Mouse (Mus musculus): ENCODE results near the gene Rsc1a1. TPM values are rescaled to one million over a fixed set of nuclear protein-coding genes. Genes with fewer than 3 reads are reported as not detected.

Gene Rsc1a1
- total and polyA plus RNA-seq, 3 experiments: 4.6 TPM; not detected in 2

DNA sequence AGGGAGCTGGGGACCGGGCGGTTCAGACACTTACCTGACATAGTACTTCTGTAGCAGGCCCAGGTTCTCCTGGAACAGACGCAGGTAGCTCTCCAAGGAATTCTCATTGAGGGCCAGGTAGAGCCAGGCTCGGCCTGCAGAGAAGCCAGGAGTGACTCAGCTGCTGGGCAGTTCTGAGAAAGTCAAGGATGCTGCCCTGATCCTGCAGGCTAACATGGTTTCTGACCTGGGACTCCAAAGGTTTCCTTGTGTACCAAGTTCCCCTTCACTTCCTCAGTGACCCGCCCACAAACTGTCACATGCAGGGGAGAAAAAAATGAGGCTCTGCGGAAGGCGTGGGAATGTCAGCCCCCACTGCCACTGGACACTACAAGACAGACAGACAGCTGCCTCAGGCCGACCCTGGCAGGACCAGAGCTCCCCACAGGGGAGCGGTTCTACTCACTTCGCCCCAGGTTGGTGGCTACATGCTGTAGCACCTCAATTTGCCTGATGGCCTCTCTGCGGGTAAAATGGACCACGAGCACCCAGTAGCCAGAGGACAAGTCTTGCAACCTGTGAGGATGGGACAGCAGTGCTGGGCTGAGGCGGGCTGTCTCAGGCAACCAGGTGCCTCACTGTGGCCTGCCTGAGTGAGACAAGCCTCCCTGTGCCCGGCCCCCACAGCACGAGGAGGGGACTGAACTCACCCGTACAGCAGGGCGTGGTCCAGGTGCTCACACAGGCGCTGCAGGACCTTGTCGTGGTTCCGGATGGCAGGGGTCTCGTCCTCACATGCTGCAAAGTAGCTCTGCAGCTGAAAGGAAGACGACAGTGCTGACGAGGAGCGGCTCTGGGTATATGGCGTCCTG lies 43.2 kb downstream of the Rsc1a1 start:
- no peak for DNase-seq

DNA sequence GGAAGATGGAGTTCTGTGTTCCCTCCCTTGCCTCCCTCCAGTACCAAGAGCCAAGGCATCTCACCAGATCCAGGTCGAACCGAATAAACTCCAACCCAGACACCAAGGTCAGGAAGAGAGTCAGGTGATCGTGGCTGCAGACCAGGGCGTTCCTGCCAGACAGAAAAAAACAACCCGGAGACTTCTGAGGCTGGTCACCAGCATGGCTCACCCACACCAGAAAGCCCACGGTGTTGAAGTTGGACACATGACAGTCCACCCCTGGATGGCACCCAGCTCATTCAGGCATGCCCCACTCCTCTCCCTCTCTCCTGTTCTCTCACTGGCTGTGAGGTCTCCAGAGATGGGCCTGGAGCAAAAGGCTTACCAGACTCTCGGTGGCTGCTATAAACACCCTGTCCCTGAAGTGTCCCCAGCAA lies 44.0 kb downstream of the Rsc1a1 start:
- TF ChIP-seq POLR2A (IDR thresholded peaks at IDR 0.05; ENCODE audit: insufficient read depth, low read depth, low read length) (0 out of 2 replicates have a peak, but pooled peaks have one; percentile 36), EP300 (IDR thresholded peaks at IDR 0.05; ENCODE audit: insufficient read depth, low read depth, low read length) (peak; percentile 84), CTCF (IDR thresholded peaks at IDR 0.05) (no peak)
- WGBS: 48% methylated on average over 7 of the region's 7 CpGs

More for the DNA sequence above, 43.2 kb downstream of the Rsc1a1 start:
- Histone ChIP-seq H3K27me3 (ENCODE audit: control insufficient read depth, insufficient read depth, low read length) (no peaks in the 10 kb centered on the region), H3K9ac (ENCODE audit: low read depth, low read length) (peak overlapping the region; percentile 55), H3K4me1 (ENCODE audit: control insufficient read depth, insufficient read depth, low read length) (peaks cover 16% of the 10 kb centered on the region), H3K27ac (peak overlapping the region; percentile 94), H3K36me3 (ENCODE audit: control insufficient read depth, insufficient read depth, low read length) (peaks cover 9% of the 10 kb centered on the region), H3K79me2 (replicated peaks; ENCODE audit: control insufficient read depth, insufficient read depth, low read length) (no peaks in the 10 kb centered on the region; the same call in 1 of the 2 replicates), H3K4me3 (no peak overlapping the region)
- intact Hi-C loops (cut with DNase I): loop anchor here (2.0 kb wide), 1 partner anchor 17 kb away; no protein-coding TSS in a partner anchor
- 76% methylated on average over 25 of the region's 25 CpGs for WGBS
- TF ChIP-seq CTCF (IDR thresholded peaks at IDR 0.05) (no peak), POLR2A (IDR thresholded peaks at IDR 0.05; ENCODE audit: insufficient read depth, low read depth, low read length) (no peak), EP300 (IDR thresholded peaks at IDR 0.05; ENCODE audit: insufficient read depth, low read depth, low read length) (no peak)

DNA sequence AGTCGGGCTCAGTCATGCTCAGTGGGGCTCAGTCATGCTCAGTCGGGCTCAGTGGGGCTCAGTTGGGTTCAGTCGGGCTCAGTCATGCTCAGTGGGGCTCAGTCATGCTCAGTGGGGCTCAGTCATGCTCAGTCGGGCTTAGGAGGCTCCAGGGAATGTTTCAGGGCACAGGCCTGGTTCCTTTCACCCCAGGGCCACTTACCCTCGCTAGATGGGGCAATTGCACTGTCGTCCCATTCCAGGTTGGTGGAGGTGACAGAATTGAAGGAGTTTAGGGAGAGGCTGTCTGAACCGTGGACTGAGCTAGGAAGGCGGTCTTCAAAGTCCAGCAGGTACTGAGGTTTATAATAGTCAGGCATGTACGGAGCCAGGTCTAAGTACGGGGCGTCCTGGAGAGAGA lies 45.9 kb downstream of the Rsc1a1 start:
- peaks cover 14% of the 10 kb centered on the region for H3K4me1 ChIP-seq (ENCODE audit: control insufficient read depth, insufficient read depth, low read length)
- H3K9ac ChIP-seq (ENCODE audit: low read depth, low read length): no peak overlapping the region
- WGBS: 65% methylated on average over 11 of the region's 11 CpGs
- H3K79me2 ChIP-seq (replicated peaks; ENCODE audit: control insufficient read depth, insufficient read depth, low read length): no peaks in the 10 kb centered on the region
- peaks cover 12% of the 10 kb centered on the region for H3K36me3 ChIP-seq (ENCODE audit: control insufficient read depth, insufficient read depth, low read length)
- no peak overlapping the region for H3K27ac ChIP-seq
- TF ChIP-seq CTCF (IDR thresholded peaks at IDR 0.05): no peak
- no peak for TF ChIP-seq POLR2A (IDR thresholded peaks at IDR 0.05; ENCODE audit: insufficient read depth, low read depth, low read length)
- TF ChIP-seq EP300 (IDR thresholded peaks at IDR 0.05; ENCODE audit: insufficient read depth, low read depth, low read length): no peak
- no peaks in the 10 kb centered on the region for H3K27me3 ChIP-seq (ENCODE audit: control insufficient read depth, insufficient read depth, low read length)
- DNase-seq: no peak
- no peak overlapping the region for H3K4me3 ChIP-seq
- intact Hi-C loops (cut with DNase I): no loop called here

More for the DNA sequence above, 44.0 kb downstream of the Rsc1a1 start:
- peaks cover 10% of the 10 kb centered on the region for H3K36me3 ChIP-seq (ENCODE audit: control insufficient read depth, insufficient read depth, low read length)
- H3K27me3 ChIP-seq (ENCODE audit: control insufficient read depth, insufficient read depth, low read length): no peaks in the 10 kb centered on the region
- intact Hi-C loops (cut with DNase I): loop anchor here (2.0 kb wide), 1 partner anchor 17 kb away; no protein-coding TSS in a partner anchor
- no peaks in the 10 kb centered on the region; the same call in 1 of the 2 replicates for H3K79me2 ChIP-seq (replicated peaks; ENCODE audit: control insufficient read depth, insufficient read depth, low read length)
- H3K4me1 ChIP-seq (ENCODE audit: control insufficient read depth, insufficient read depth, low read length): peaks cover 15% of the 10 kb centered on the region
- no peak overlapping the region; the same call in 1 of the 2 replicates for H3K9ac ChIP-seq (ENCODE audit: low read depth, low read length)
- H3K4me3 ChIP-seq: no peak overlapping the region
- peak; percentile 62 to 84 for DNase-seq
- peak overlapping the region; percentile 94 for H3K27ac ChIP-seq

DNA sequence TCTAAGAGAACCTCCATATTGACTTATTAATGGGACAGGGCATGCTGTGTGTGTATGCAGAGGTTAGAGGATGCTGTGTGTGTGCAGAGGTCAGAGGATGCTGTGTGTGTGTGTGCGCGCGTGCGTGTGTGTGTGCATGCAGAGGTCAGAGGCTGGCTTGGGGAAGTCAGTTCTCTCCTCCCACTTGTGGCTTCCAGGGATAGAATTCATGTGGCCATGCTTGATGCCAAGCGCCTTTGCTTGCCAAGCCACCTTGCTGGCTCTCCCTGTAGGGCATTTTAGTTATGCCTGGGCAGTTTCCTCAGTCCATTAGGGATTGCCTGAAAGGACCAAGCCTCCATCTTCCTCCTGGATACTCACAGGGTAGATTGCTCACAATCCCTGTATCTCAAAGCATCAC lies 48.7 kb downstream of the Rsc1a1 start:
- 61% methylated on average over 5 of the region's 5 CpGs for WGBS
- Histone ChIP-seq H3K36me3 (ENCODE audit: control insufficient read depth, insufficient read depth, low read length) (peaks cover 3% of the 10 kb centered on the region), H3K4me3 (no peak overlapping the region), H3K4me1 (ENCODE audit: control insufficient read depth, insufficient read depth, low read length) (peaks cover 2% of the 10 kb centered on the region), H3K27ac (peak overlapping the region; percentile 32), H3K9ac (ENCODE audit: low read depth, low read length) (no peak overlapping the region), H3K27me3 (ENCODE audit: control insufficient read depth, insufficient read depth, low read length) (no peaks in the 10 kb centered on the region), H3K79me2 (replicated peaks; ENCODE audit: control insufficient read depth, insufficient read depth, low read length) (no peaks in the 10 kb centered on the region)
- TF ChIP-seq EP300 (IDR thresholded peaks at IDR 0.05; ENCODE audit: insufficient read depth, low read depth, low read length): peak; percentile 57; the same call in 1 of the 2 replicates
- TF ChIP-seq CTCF (IDR thresholded peaks at IDR 0.05): no peak
- no peak for TF ChIP-seq POLR2A (IDR thresholded peaks at IDR 0.05; ENCODE audit: insufficient read depth, low read depth, low read length)
- peak in 1 of 2 experiments; percentile 77 for DNase-seq
- intact Hi-C loops (cut with DNase I): no loop called here

DNA sequence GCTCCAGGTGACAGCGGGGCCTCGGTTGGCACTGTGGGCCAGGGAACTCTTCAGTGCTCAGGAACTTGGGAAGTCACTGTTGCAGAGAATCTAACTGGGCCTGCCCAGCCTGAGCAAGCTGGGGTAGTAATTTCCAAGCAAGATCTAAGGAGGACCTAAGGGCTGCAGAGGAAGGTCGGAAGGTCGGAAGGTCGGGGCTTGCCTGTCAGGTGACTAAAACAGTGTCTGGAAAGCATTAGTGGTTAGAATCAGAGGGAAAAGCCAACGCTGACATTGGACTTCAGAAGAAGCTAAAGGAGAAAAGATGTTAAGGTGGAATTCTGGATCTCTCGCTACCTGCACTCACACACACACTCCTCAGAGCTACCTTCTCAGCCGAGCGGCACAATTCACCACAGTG lies 49.4 kb downstream of the Rsc1a1 start:
- DNase-seq: no peak
- no peaks in the 10 kb centered on the region for H3K79me2 ChIP-seq (replicated peaks; ENCODE audit: control insufficient read depth, insufficient read depth, low read length)
- H3K4me1 ChIP-seq (ENCODE audit: control insufficient read depth, insufficient read depth, low read length): peaks cover under 1% of the 10 kb centered on the region
- H3K9ac ChIP-seq (ENCODE audit: low read depth, low read length): no peak overlapping the region
- 81% methylated on average over 9 of the region's 9 CpGs for WGBS
- H3K27me3 ChIP-seq (ENCODE audit: control insufficient read depth, insufficient read depth, low read length): no peaks in the 10 kb centered on the region
- TF ChIP-seq CTCF (IDR thresholded peaks at IDR 0.05) (no peak), POLR2A (IDR thresholded peaks at IDR 0.05; ENCODE audit: insufficient read depth, low read depth, low read length) (no peak), EP300 (IDR thresholded peaks at IDR 0.05; ENCODE audit: insufficient read depth, low read depth, low read length) (no peak)
- intact Hi-C loops (cut with DNase I): no loop called here
- H3K27ac ChIP-seq: peak overlapping the region; percentile 32; the same call in 1 of the 2 replicates
- peaks cover 3% of the 10 kb centered on the region for H3K36me3 ChIP-seq (ENCODE audit: control insufficient read depth, insufficient read depth, low read length)
- H3K4me3 ChIP-seq: no peak overlapping the region

Other genes with a start within 250 kb of the Rsc1a1 start
- 1 to 10 TPM; 1.6 to 2.2 TPM for gene Srarp, start 249.5 kb downstream of the Rsc1a1 start, total RNA-seq (2021)
- gene Srarp, start 249.5 kb downstream of the Rsc1a1 start, polyA plus RNA-seq (2012; rRNA removed): 0.94 and 2.4 TPM in 2 replicates
- gene Zbtb17, start 240.9 kb downstream of the Rsc1a1 start, total RNA-seq (2021): 10 to 100 TPM; 22.9 to 26.4 TPM
- gene Zbtb17, start 240.9 kb downstream of the Rsc1a1 start, polyA plus RNA-seq (2012; rRNA removed): 23.3 and 29.9 TPM in 2 replicates
- gene Spen, start 147.0 kb downstream of the Rsc1a1 start, total RNA-seq (2021): 10 to 100 TPM; 28.0 to 28.9 TPM
- 10.7 and 11.5 TPM in 2 replicates for gene Spen, start 147.0 kb downstream of the Rsc1a1 start, polyA plus RNA-seq (2012; rRNA removed)
- gene Fblim1, start 79.5 kb downstream of the Rsc1a1 start, total RNA-seq (2021): 100 to 1,000 TPM; 236 to 263 TPM
- gene Fblim1, start 79.5 kb downstream of the Rsc1a1 start, polyA plus RNA-seq (2012; rRNA removed): 297 and 303 TPM in 2 replicates
- 10 to 100 TPM; 16.5 to 20.2 TPM for gene Tmem82, start 67.0 kb downstream of the Rsc1a1 start, total RNA-seq (2021)
- gene Tmem82, start 67.0 kb downstream of the Rsc1a1 start, polyA plus RNA-seq (2012; rRNA removed): 35.5 and 36.6 TPM in 2 replicates
- gene Slc25a34, start 61.8 kb downstream of the Rsc1a1 start, total RNA-seq (2021): 100 to 1,000 TPM; 118 to 132 TPM
- gene Slc25a34, start 61.8 kb downstream of the Rsc1a1 start, polyA plus RNA-seq (2012; rRNA removed): 183 and 258 TPM in 2 replicates
- gene Plekhm2, start 20.7 kb downstream of the Rsc1a1 start, total RNA-seq (2021): 100 to 1,000 TPM in 1 of 2 experiments, 10 to 100 TPM in 1; 95.2 to 126 TPM
- gene Plekhm2, start 20.7 kb downstream of the Rsc1a1 start, polyA plus RNA-seq (2012; rRNA removed): 111 and 144 TPM in 2 replicates
- 10 to 100 TPM; 28.6 to 29.4 TPM for gene Ddi2, start 37.8 kb upstream of the Rsc1a1 start, total RNA-seq (2021)
- 8.7 and 14.2 TPM in 2 replicates for gene Ddi2, start 37.8 kb upstream of the Rsc1a1 start, polyA plus RNA-seq (2012; rRNA removed)
- under 1 TPM; 0.23 to 0.32 TPM for gene Agmat, start 61.1 kb upstream of the Rsc1a1 start, total RNA-seq (2021)
- gene Agmat, start 61.1 kb upstream of the Rsc1a1 start, polyA plus RNA-seq (2012; rRNA removed): 0.57 and 1.1 TPM in 2 replicates
- gene Dnajc16, start 105.3 kb upstream of the Rsc1a1 start, total RNA-seq (2021): 10 to 100 TPM; 20.4 to 24.9 TPM
- gene Dnajc16, start 105.3 kb upstream of the Rsc1a1 start, polyA plus RNA-seq (2012; rRNA removed): 12.5 and 20.9 TPM in 2 replicates
- gene Casp9, start 108.0 kb upstream of the Rsc1a1 start, total RNA-seq (2021): 1 to 10 TPM; 7.5 to 8.1 TPM
- 10.0 and 15.5 TPM in 2 replicates for gene Casp9, start 108.0 kb upstream of the Rsc1a1 start, polyA plus RNA-seq (2012; rRNA removed)
- not detected for gene Cela2a, start 140.6 kb upstream of the Rsc1a1 start, total RNA-seq (2021)
- 0.26 and 0.62 TPM in 2 replicates for gene Cela2a, start 140.6 kb upstream of the Rsc1a1 start, polyA plus RNA-seq (2012; rRNA removed)
- gene Ctrc, start 160.8 kb upstream of the Rsc1a1 start, total RNA-seq (2021): not detected
- gene Ctrc, start 160.8 kb upstream of the Rsc1a1 start, polyA plus RNA-seq (2012; rRNA removed): not detected in 2 replicates
- gene Efhd2, start 189.3 kb upstream of the Rsc1a1 start, total RNA-seq (2021): 10 to 100 TPM; 19.4 to 21.2 TPM
- 28.4 and 33.0 TPM in 2 replicates for gene Efhd2, start 189.3 kb upstream of the Rsc1a1 start, polyA plus RNA-seq (2012; rRNA removed)

Data from heart, adult 2 months (tissue).